Mouse (Mus musculus) spleen, adult 2 months (tissue): ENCODE results near the gene Gm28539.

Experiments used
- CTCF ChIP-seq: fragments of 200-500 bp; IDR thresholded peaks from 2 replicates; pipeline ENCODE4 v1.5.1; 2011; ENCODE audit warnings: mild to moderate bottlenecking, inconsistent platforms; ENCODE audit not compliant: insufficient read depth, insufficient read length, insufficient replicate concordance; ENCODE audit errors: extremely low read depth
- POLR2A ChIP-seq: fragments of 200-500 bp; IDR thresholded peaks from 2 replicates; pipeline ENCODE4 v1.6.1; 2011; ENCODE audit warnings: low read depth, low read length, inconsistent platforms

DNA sequence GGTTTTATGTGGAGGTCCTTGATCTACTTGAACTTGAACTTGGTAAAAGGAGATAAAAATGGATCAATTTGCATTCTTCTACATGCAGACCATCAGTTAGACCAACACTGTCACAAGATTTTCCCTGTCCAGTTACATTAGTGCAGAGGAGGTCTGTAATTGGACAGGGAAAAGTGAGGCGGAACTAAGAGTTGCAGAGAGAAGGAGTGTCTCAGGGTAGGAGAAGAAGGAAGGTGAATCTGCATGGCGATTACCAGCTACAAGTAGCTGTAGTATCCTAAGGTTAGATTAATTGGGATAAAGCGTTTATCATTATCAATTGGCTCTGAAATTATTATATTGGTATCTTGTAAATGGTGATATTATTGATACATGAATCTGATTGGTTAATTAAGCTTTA is 150.0 kb downstream of the Gm28539 start:
- TF ChIP-seq CTCF (no peak), POLR2A (no peak)
